Mouse (Mus musculus): ENCODE data around the gene Ttc25.

Gene Ttc25

DNA sequence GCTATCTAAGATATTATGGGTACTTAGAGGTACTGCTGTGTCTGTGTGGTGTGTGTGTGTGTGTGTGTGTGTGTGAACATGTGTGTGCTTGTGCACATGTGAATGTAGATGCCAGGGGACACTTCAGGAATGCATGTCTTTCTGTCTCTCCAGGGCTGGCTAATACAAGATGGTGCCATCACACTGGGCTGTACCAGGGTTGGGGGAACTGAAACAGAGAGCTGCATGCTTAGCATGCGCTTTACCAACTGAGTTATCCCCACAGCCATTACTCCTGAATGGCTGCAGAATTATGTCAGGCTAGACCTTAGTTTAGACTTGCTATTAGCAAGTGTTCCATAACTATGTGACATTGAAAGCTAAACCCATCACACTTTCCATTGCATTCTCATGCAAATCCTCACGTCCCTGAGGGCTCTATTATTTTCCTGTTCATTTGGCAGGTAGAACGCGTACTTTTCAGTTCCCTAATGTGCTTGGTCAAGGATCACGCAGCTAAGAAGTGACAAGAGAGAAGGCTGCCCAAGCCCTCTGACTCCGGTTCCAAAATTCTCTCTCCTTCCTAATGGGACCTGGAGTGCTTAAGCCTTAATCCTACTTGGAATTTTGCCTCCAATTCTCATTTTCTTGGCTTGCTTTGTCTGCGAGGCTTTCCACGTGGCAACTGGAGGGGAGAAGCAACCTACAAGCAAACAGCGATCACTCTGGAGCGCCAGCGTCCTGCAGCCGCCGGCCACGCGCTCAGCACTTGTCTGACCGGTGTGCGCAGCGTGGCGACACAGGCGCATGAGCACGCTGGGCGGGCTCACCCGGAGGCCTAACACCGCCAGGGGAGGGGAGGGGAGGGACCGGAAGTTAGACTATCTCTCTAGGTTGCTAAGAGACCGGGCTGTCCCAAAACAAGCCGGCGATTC is at the start of gene Ttc25:
Gene Ttc25 (plus strand): TSS at position 776 of the 914 bp plus-strand sequence.
- DNase-seq (ENCODE audit: low spot score) = peak; percentile 94

DNA sequence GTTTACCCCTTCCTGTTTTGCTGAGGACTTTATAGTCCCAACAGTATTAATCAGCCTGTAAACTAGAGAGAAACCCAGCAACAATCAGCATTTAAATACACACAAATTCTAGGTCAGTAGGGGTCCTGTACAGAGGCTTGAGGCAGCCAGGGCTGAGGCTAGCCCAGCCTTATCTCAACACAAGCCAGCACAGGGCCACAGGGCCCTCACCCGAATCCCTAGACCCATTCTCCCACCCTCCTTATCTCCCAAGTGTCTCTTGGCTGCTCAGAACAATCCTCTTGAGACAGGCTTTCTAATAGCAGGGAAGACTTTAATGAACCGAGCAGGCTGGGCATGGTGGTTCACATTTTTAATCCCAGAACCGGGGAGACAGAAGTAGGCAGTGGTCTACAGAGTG is 45.2 kb upstream of the Ttc25 start:
- no peak for DNase-seq (ENCODE audit: low spot score)

DNA sequence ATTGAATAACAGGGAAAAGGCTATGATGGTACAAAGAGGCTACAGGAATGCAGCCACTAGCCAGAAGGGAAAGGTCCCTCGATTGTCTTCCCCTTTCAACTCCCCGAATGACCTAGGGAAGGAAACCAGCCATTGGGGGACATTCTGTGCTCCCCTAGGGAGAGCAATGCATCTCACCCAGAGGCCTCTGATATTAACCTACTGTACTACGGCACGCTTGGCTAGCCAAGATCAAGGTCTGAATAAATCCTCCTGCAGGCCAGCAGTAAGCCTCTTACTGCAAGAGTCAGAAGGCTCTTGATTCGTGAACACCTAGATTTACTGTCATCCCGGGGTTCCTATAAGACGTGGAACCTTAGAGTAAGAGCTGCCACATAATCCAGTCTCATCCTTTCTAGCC is 44.8 kb upstream of the Ttc25 start:
- DNase-seq (ENCODE audit: low spot score) = no peak

DNA sequence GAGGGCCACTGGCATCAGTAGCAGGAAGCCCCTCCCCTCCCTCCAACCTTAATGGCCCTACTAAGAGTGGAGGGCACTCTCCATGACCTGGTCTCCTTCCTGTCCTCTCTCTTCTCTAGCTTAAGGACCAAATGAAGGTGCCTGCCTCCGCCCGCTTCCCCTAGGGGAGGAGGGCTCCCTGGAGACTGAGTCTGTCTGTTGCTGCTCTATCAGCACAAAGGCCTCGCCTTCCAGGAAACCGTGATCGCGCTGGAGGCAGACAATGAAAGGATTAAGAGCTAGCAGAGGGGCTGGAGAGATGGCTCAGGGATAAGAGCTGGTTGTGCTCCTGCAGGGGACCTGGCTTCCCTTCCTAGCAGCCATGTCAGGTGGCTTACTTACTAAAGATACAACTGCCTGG is 44.1 kb upstream of the Ttc25 start:
- DNase-seq (ENCODE audit: low spot score) = no peak

DNA sequence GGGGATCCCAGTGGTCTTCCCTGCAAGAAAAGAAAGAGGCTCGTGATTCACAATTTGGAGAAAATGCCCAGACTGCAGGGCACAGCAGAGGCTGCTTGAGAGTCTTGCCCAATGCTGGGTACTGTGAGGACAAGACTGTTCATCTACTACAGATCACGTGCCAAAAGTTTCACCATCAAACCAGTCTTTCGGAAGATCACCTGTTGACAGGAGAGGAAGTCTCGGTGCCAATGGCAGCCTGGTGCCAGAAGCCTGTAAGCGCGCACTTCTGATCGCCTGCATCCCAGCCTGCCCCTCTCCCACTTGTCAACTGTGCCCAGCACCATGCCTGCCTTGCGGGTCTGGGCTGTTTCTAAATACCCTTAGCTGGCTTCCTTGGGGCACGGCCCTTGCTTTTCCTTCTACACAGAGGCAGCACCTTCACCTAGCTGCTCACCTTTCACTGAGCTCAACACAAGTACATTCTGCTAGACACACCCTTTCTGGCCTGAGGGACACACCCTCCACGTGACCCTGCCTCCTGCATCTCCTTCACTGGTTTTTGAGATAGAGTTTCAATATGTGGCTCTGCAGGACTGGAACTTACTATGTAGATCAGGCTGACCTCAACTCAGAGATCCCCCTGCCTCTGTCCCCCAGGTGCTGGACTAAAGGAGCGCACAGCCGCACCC is 40.3 kb upstream of the Ttc25 start:
- no peak for DNase-seq (ENCODE audit: low spot score)

DNA sequence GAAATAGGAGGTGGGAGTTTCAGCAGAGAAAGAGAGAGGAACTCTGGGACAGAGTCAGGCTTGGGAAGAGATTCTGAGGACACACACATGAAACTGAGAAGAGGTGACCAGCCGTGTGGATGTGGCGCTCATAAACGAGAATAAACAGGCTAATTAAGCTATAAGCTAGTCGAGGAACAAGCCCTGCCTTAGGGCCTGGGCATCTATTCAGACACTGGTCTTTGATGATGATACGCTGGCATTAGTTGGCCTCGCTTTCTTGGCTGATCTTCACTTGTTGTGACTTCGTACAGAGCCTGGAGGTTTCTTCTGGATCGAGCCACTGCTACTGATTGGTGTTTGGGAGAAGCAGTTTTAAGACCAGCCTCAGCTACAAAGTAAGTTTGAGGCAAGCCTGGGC is 39.4 kb upstream of the Ttc25 start:
- no peak for DNase-seq (ENCODE audit: low spot score)

DNA sequence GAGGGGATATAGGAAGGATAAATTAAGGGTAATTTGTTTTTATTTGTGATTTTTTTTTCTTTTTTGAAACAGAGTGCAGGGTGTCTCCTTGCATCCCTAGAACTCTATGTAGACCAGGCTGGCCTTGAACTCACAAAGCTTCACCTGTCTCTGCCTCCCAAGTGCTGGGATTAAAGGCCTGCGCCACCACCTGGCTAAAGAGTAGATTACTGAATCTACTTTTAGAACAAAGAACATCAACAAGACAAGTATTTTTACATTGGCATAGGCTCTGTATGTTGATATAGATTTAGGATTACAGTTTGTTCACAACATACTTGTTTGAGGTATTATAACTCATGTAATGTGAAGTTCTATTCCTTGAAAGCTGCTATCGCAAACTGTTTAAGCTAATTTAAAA is 34.9 kb upstream of the Ttc25 start:
- no peak for DNase-seq (ENCODE audit: low spot score)

DNA sequence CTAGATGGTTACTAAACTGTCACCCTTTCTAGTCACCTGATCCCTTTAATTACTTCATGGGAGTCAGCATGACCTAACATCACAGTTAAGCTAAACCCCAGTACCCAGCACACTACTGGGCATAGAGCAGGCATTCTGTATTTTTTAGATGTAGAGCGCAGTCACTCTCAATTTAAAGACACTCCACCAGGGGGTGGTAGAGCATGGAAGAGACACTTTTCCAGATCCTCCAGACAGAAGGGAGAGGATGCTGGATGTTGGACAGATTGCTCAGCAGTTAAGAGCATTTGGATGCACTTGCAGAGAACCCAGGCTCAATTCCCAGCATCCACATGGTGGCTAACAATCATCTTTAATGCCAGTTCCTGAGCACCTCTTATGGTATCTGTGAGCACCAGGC is 33.0 kb upstream of the Ttc25 start:
- peak; percentile 58 for DNase-seq (ENCODE audit: low spot score)

DNA sequence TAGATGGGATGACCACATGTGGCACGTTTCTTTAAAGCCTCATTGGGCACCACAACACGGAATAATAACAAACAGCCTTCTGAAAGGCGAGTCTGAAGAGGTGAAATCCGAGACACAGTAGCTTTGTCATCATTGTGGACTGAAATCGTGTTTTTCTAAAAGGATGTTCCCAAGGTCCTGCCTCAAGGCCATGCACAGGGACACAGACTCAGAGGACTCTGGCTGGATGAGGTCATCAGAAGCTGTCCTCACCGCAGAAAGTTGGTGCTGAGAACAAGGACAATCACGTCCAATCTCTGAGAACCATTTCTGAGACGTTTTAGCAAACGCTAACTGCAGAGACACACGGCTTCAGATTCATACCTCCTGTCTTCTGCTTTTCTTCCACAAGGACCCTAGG is 31.7 kb upstream of the Ttc25 start:
- no peak for DNase-seq (ENCODE audit: low spot score)

DNA sequence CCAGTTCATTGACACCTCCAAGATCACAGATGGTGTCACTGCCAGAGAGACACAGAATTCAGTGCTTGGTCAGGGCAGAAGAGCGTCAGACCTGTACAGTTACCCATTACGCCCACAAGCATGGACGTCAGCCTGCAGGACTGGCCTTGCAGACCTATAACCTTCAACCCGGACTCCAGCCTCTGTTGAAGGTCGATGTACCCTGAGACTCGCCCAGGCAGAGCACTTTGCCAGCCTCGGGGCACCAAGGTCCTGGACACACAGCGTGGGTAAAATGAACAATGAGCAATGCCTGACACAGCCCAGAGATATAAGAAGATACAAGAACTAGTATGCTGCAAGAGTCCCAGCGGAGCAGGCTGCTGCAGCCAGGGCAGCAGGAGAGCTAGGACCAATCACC is 30.3 kb upstream of the Ttc25 start:
- no peak for DNase-seq (ENCODE audit: low spot score)

DNA sequence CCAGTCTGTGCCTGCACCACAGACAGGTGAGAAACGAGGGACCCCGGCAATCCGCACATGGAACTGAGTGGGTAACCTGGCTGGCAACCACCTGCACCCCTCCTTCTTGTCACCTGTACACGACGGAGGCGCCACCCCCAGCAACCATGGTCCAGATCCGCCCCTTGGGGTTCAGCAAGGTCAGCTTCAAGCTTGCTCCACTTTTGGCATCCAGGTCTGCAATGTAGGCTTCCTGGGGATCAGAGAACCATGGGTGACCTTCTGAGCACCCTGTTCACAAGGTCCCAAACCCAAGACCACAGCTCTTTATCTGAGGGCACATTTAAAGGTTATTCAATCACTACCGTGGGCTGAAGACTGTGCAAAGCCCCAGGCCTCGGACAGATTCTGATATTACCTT is 29.6 kb upstream of the Ttc25 start:
- DNase-seq (ENCODE audit: low spot score) = no peak

DNA sequence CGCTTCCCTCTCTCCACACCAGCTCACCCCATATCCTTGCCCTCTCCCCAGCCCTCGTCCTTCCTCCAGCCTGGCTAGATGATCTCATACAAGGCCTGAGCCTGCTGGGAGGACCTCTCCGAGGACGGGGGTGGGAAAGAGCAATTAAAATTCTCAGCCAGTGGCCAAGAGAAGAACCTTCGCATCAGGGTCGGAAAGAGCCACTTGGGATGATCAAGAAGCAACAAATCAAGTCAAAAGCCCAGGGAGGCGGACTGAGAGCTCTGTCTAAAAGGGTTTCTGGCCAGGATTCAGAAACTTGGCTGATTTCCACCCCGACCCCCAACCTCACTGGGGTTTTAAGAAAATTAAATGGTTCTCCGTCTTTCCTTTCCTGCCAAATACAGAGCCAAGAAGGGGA is 29.1 kb upstream of the Ttc25 start:
- no peak for DNase-seq (ENCODE audit: low spot score)

DNA sequence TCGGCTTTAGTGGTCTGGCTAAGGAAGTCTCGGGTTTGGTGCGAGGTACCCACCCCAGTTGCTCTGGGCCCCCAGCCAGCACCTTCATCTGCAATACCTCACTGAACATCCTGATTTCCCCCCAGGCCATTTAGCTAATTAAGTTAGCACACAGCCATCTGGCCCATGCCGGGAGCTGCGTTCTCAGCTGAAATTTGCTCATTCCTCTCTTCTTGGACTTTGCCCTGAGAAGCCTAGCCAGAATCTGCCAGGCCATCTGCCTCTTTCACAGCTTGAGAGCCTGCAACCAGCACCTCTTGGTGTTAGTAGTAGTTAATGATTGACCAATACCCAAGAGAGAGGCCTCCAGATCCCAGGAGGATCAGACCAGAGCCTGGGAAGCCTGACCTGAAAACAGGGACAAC is 27.2 kb upstream of the Ttc25 start:
- DNase-seq (ENCODE audit: low spot score) = no peak

DNA sequence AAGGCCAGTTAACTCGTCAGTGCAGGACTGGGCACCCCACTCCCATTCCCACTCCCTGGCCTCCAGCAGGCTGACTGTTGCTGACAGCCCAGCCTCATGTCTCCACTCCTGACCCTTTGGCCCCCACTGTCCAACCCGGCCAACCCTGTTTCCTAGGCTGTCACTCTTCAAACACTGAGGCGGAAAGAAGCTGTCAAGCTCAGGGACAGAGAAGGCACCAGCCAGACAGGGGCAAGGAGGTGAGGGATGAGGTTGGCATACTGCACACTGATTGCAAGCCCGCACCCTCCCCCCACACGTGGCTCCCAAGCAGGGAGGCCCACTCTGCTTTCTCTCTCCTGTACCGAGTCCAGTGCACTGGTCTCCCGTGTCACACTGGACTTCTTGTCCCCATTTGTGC is 26.2 kb upstream of the Ttc25 start:
- DNase-seq (ENCODE audit: low spot score) = no peak

DNA sequence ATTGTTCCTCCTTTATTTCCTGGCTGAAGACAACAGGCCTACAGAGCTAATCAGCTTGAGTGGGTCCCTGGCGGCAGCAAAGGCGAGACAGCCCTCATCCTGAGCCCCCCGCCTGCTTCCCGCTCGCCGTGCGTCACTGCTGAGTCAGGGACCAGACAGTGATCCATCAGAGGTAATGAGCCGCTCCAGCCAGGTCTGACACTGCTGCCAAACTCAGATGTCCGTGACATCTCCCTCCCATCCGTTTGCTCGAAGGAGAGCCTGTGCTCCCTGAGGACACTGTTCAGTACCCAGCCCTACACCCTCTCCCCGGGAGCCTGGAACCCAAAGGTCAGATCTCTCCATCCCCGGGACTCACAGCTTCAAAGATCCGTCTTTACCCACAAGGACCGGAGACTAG is 24.6 kb upstream of the Ttc25 start:
- DNase-seq (ENCODE audit: low spot score) = no peak

DNA sequence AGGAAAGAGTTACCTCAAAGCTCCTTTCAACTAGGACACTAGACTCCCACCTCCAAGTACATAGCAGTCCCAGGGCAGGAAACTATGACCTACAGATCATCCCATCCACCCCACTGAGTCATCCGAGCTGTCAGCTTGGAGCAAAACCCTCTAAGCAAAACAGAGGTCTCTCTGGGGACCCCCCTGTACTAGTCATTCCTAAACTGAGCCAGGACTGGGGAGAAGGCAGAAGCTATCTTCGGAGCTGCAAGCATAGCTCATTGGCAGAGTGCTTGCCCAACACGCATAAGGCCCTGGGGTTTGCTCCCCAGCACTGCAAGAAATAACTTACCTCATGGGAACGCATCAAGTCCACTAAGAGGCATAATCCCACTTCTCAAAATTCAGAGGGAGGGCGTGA is 21.0 kb upstream of the Ttc25 start:
- peak; percentile 29 for DNase-seq (ENCODE audit: low spot score)

DNA sequence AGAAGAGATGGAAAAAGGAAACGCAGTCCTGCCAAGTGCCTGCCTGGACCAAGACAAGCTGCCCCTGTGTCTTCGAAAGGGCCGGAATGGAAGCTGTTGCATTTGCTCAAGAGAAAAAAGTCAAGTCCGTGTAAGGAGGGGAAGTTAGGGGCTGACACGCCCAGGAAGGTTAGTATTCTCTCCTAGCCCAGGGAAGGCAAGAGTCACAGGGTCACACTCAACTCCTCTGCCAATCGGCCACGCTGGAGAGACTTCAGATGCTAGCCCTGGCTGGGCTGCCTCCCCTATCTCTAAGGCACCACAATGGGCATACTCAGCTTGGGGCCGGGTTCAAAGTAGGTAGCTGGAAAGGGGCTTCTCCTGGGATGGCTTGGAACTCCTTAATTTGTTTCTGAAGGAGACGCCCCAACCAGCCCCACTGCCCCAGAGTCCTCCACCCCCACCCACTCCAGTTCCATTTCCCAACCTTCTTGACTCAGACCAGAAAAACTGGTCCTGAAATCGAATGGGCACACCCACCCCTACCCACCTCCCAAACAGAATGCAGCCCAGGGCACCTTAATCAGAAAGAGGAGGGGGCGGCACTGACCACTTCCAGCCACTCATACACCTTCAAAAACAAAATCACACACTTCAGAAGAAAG is 20.3 kb upstream of the Ttc25 start:
- DNase-seq (ENCODE audit: low spot score) = peak; percentile 23

DNA sequence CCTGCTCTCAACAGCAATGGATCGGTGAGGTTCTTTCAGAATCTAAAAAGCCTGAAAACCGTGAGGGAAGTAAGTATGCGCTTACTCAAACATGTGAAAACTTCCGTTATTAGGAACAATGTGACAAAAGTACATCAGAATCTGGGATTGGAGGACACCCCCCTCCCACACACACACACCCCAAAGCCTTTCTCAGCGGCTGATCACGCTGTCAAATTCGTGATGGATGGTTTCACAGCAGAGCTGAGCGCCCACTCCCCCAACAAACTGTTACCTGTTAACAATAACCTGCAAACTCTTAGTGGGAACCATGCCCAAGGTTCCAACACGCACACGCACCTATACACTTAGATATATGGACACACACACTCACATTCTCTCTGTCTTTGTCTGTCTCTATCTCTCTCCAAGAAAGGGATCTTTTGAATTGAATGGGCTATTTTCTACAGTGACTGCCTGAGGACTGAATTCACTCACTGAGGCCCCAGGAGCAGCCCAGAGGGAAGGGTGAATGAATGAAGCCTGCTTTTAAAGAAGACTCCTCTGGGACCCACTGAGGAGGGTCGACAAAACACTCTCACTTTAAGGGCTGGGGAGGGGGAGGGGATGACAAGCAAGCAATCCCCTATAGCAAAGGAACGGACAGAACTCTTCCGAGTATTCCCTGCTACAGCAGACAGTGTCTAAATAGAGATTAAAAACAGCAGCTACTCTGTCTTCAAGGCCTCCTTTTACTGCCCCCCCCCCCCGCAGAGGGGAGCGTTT is 19.2 kb upstream of the Ttc25 start:
- DNase-seq (ENCODE audit: low spot score) = no peak

DNA sequence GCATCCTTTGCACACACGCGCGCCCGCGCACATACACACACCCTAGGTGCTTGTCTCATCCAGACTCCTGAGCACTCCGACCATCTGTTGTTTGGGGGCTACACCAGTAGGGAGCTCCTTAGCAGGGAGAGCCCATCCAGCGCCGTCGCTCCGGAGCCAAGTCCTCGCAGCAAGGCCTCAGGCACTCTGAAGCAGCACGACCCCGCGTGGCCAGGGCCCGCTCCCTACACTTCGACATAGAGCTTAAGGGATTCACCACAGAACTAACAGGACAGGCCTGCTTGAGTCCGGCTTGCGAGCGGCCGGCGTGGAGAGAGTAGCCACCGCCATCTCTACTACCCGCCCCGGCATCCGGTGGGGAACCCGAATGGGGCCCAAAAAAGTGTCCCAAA is 18.3 kb upstream of the Ttc25 start:
- DNase-seq (ENCODE audit: low spot score) = peak; percentile 61

DNA sequence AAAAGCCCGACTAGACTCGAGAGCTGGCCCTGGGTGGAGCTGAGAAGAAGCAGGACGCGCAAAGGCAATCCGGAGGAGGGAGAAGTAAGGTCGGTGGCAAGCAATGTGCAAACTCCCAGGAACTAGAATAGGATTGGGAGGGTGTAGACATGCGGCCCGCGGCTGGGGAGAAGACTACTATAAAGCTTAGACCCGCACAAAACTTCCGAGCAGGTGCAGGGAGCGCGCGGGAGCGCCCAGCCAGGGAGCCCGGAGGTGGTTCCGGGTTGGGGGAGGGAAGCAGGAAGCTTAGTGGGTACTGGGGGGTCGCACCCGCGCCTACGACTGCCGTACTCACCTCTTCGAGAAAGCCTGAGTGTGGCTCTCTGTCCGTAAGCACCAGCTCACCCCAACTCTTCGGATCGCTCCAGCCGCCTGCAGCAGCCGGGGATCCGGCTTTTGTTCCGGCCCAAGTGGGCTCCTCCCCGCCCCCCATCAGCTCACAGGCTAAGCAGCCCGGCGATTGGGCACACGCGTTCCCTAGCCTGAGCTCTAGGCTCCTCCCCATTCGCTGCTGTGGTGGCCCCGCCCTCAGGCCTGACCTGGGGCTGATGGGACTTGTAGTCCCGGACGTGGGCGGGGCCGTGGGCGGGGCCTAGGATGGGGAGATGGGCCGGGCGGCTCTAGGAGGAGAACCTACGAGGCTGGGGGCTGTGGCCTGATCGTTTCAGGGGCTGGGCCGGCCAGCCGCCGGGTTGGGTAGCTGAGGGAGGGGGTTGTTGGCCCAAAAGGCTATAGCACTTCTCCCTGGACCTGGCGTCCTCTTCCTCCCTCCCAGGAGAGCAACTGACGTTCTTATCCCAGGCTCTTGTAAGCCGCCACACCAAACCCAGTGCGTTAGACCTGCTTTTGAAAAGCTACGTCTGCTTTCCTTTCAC is 17.7 kb upstream of the Ttc25 start, which contains the start of gene Acly:
Gene Acly (minus strand): TSS at position 543 of the 917 bp plus-strand sequence.
- DNase-seq (ENCODE audit: low spot score) = peak; percentile 98

All from adipocyte (in vitro differentiated cells).